Mouse (Mus musculus): ENCODE measurements around the gene Atad2b.

Gene Atad2b

DNA sequence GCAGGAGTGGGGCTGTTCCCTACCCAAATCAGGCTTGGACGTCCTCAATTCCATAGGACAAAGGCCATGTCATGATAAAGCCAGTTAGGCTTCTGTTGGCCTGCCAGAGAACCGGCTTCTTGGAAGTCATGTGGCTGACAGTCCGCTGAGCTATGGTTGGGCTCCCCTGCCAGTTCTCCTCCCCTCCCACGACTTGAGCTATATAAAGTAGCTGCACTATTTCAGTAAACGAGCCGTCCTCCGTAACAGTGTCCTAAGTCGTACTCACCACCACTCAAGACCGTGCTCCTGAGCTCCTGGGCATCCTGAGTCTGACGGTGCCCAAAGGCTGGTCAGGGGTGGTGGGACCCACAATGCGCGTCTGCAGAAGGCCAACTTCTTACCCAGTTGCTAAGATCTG is 156.0 kb downstream of the Atad2b start:
- no peak for DNase-seq (ENCODE audit: low read depth, low spot score)

DNA sequence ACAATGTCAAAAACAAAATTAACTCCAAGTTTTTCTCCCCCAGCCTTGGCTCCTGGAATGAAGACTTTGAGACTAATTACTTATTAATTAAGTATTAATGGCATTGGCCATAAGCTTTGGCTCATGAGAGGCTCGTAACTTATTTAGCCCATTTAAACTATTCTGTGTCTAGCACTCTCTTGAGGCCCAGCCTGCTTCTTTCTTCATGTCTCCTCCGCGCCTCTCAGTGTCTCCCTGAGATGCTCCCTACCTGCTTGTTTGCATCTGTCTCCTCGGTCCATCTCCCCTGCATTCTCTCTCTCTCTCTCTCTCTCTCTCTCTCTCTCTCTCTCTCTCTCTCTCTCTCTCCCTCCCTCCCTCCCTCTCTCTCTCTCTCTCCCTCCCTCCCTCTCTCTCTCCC is 164.3 kb downstream of the Atad2b start:
- no peak for DNase-seq (ENCODE audit: low read depth, low spot score)

DNA sequence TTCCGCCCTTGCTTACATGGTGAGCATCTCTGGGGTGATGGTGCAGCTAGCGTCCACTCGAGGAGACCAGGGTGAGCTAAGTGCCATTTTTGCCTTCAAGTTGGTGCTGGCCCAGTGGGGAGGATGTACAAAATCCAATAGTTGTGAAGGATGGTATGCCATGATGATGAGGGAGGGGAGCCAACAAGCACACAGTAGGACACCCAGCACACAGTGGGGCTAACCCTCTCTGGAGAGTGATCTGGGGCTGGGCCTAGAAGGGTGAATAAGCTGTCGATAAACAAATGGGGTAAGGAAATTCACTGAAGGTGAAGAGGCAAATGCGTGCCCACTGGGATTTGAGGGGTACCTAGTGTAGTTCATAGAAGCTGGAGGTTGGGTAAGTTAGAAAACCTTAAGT is 167.6 kb downstream of the Atad2b start:
- no peak for DNase-seq (ENCODE audit: low read depth, low spot score)

DNA sequence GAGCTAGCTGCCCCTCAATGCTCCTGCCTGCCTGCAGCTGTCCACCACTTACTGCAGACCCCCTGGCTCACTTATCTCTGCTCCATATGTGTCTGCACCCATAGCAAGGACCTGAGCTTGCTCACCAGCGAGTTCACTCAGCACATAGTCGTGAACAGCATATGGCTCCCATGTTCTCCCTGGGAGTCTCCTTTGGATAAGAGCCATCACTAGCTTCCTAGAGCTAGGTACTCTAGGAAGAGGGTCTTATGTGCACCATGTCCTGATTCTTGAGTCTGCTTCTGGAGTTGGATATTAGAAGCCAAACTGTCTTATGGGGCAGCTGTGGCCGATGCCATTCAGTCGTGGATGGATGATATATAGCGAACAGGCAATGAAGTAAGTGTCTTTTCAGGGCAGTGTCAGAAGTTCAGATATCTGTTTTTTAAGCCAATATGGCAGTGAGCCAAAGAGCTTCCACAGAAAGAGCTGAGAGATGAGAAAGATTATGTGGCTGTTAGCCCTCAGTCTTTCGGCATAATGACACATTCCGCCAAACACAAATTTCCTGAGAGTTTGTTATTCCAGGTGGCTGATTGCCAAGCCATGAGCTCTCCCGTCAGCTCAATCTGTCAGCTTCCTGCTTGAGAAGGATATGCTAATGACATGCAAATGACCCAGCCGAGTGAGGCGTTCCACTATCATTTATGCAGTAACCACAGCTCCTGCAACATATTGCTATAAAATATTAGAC is 170.8 kb downstream of the Atad2b start:
- DNase-seq (ENCODE audit: low read depth, low spot score) = peak; percentile 29

DNA sequence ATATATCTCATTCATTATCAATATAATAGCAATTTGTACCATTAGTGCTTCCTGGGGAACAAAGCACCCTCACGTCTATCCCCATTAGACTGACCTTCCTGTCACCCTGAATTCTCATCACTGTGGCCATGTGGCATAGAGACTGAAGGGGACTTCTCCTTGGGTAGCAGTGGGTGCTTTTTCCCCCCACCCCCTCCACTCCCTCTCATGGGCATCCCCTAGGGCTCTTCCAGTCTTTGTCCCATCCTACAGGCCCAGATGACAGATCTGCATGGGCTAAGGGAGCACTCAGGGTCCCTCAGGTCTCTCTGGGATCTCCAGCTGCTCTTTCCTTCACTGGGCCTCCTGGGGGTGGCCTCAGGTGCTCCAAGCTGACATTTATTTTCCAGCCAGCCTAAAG is 171.5 kb downstream of the Atad2b start:
- no peak for DNase-seq (ENCODE audit: low read depth, low spot score)

Measured in retina, postnatal 7 days (tissue).